Mouse (Mus musculus) liver, embryonic 14.5 days (tissue): Measurements from ENCODE around the gene Acd. TPM values are rescaled to one million over a fixed set of nuclear protein-coding genes. Genes with fewer than 3 reads are reported as not detected.

Experiments used
- ATAC-seq: fragments of 200-750 bp; cut with Nextera tagmentation; 2 replicates; pipeline ENCODE4 v1.8.0; 2017; ENCODE audit warnings: moderate number of reproducible peaks, mild to moderate bottlenecking, moderate library complexity; ENCODE audit not compliant: insufficient read depth
- DNase-seq, 3 experiments: peaks; one replicate each; pipeline ENCODE4 v3.0.0-alpha.2; 2012 to 2013; ENCODE audit warnings: low read depth in 3 of 3, low spot score in 3 of 3
- H3K27ac ChIP-seq: fragments of 300-500 bp; sonication (generic); 2 replicates; pipeline ENCODE4 v1.5.1; 2014; ENCODE audit warnings: moderate library complexity, mild to moderate bottlenecking, control low read depth, inconsistent platforms
- H3K27me3 ChIP-seq: fragments of 300-500 bp; sonication (generic); 2 replicates; pipeline ENCODE4 v1.6.1; 2014; ENCODE audit warnings: mild to moderate bottlenecking, low read length, moderate library complexity; ENCODE audit not compliant: control insufficient read depth, insufficient read depth
- H3K36me3 ChIP-seq: fragments of 300-500 bp; sonication (generic); replicated peaks from 2 replicates; pipeline ENCODE4 v1.6.1; 2014; ENCODE audit warnings: low read depth; ENCODE audit not compliant: control insufficient read depth, insufficient read depth
- H3K4me1 ChIP-seq, 2 experiments: fragments of 200-500 bp in 1 of 2; fragments of 300-500 bp in 1 of 2; sonication (generic) in 1 of 2; replicated peaks; 2 replicates each; pipeline ENCODE4 v1.6.1; 2012 to 2014; ENCODE audit warnings: antibody characterized with exemption in 1 of 2, inconsistent platforms in 1 of 2, low read length in 1 of 2; ENCODE audit not compliant: control insufficient read depth in 2 of 2, insufficient read depth in 2 of 2
- H3K4me2 ChIP-seq: fragments of 300-500 bp; sonication (generic); 2 replicates; pipeline ENCODE4 v1.6.1; 2014; ENCODE audit warnings: low read depth, mild to moderate bottlenecking, control low read depth, moderate library complexity
- H3K4me3 ChIP-seq, 2 experiments: fragments of 200-500 bp in 1 of 2; fragments of 300-500 bp in 1 of 2; sonication (generic) in 1 of 2; 2 replicates each; pipeline ENCODE4 v1.5.1; 2012 to 2014; ENCODE audit warnings: low read depth in 2 of 2, low read length in 2 of 2, mild to moderate bottlenecking in 2 of 2, control low read depth in 1 of 2, inconsistent platforms in 1 of 2, moderate library complexity in 1 of 2; ENCODE audit not compliant: insufficient read depth in 1 of 2
- H3K9ac ChIP-seq: fragments of 300-500 bp; sonication (generic); replicated peaks from 2 replicates; pipeline ENCODE4 v1.6.1; 2014; ENCODE audit warnings: mild to moderate bottlenecking, control low read depth, moderate library complexity
- H3K9me3 ChIP-seq: fragments of 300-500 bp; sonication (generic); 2 replicates; pipeline ENCODE4 v1.6.1; 2016; ENCODE audit warnings: low read length, mixed read lengths; ENCODE audit not compliant: control insufficient read depth
- CTCF ChIP-seq: IDR thresholded peaks from 2 replicates; pipeline ENCODE4 v1.5.1; 2016; ENCODE audit warnings: antibody characterized with exemption, low read depth, control low read depth
- EP300 ChIP-seq: IDR thresholded peaks from 2 replicates; pipeline ENCODE4 v1.6.1; 2016; ENCODE audit warnings: antibody characterized with exemption, low read depth
- WGBS: fragments of 180-500 bp; shearing (Covaris S2); extraction: QIAGEN DNeasy Blood & Tissue Kit; methylation state at CpG from one replicate; pipeline ENCODE4 v1.1.7; 2014; ENCODE audit not compliant: insufficient replicate concordance; 5-methylcytosine and 5-hydroxymethylcytosine counted together
- polyA plus RNA-seq, 2 experiments: library from polyadenylated mRNA; depleted of rRNA in 1 of 2; stranded (reverse) in 1 of 2; unstranded in 1 of 2; fragments of >200 nt; fragmentation: Nextera tagmentation in 1 of 2; extraction: Ambion mirVana in 1 of 2; gene quantifications; 2 replicates each; pipeline versions ENCODE4 v1.2.1 to v1.2.3; 2012 to 2014

Acd gene
- polyA plus RNA-seq, 2 experiments = 8.8 to 20.3 TPM

GRCm38 (mm10) chr8:105661167-105661566, 39.7 kb downstream of the Acd start:
- TF ChIP-seq CTCF (peak; percentile 59; the same call in 1 of the 2 replicates), EP300 (no peak)
- Histone ChIP-seq H3K27me3 (no peaks in the 10 kb centered on the region), H3K4me3 (no peak overlapping the region), H3K4me1 (no peaks in the 10 kb centered on the region), H3K27ac (no peak overlapping the region), H3K9ac (no peak overlapping the region), H3K4me2 (no peak overlapping the region), H3K9me3 (no peaks in the 10 kb centered on the region), H3K36me3 (peaks cover 24% of the 10 kb centered on the region)
- DNase-seq (no peak), ATAC-seq (no peak)
- WGBS = 66% methylated on average over 3 of the region's 3 CpGs

- no peak overlapping the region for H3K9ac ChIP-seq
- no peak for DNase-seq
- no peaks in the 10 kb centered on the region for H3K9me3 ChIP-seq
- TF ChIP-seq CTCF (no peak), EP300 (no peak)
- H3K4me1 ChIP-seq = no peaks in the 10 kb centered on the region
- H3K36me3 ChIP-seq = peaks cover 17% of the 10 kb centered on the region
- H3K27me3 ChIP-seq = no peaks in the 10 kb centered on the region
- no peak overlapping the region for H3K27ac ChIP-seq
- no peak overlapping the region for H3K4me3 ChIP-seq
- no peak for ATAC-seq
- H3K4me2 ChIP-seq = no peak overlapping the region
Observed at GRCm38 (mm10) chr8:105657641-105658040, 43.3 kb downstream of the Acd start.

- WGBS = 96% methylated on average over 1 of the region's 1 CpGs
Observed at GRCm38 (mm10) chr8:105648929-105649328, 52.0 kb downstream of the Acd start.

More at GRCm38 (mm10) chr8:105648929-105649328, 52.0 kb downstream of the Acd start:
- TF ChIP-seq EP300 = no peak
- no peak for TF ChIP-seq CTCF
- DNase-seq (no peak), ATAC-seq (no peak)
- peaks cover 51% of the 10 kb centered on the region for H3K36me3 ChIP-seq
- no peaks in the 10 kb centered on the region for H3K4me1 ChIP-seq
- no peak overlapping the region for H3K27ac ChIP-seq
- H3K9me3 ChIP-seq = no peaks in the 10 kb centered on the region
- H3K4me3 ChIP-seq = no peak overlapping the region
- no peak overlapping the region for H3K4me2 ChIP-seq
- H3K9ac ChIP-seq = no peak overlapping the region
- H3K27me3 ChIP-seq = no peaks in the 10 kb centered on the region

Other genes with a start within 250 kb of the Acd start
- gene Tppp3, start 229.6 kb downstream of the Acd start, polyA plus RNA-seq (2012; rRNA removed) = 0.49 and 0.60 TPM in 2 replicates
- 0.49 and 0.63 TPM in 2 replicates for gene Tppp3, start 229.6 kb downstream of the Acd start, polyA plus RNA-seq (2014; fragmentation: Nextera tagmentation; extraction: Ambion mirVana)
- 2.2 and 2.4 TPM in 2 replicates for gene Zdhhc1, start 204.2 kb downstream of the Acd start, polyA plus RNA-seq (2012; rRNA removed)
- gene Zdhhc1, start 204.2 kb downstream of the Acd start, polyA plus RNA-seq (2014; fragmentation: Nextera tagmentation; extraction: Ambion mirVana) = 0.90 and 1.2 TPM in 2 replicates
- 1.1 TPM in 2 replicates for gene Hsd11b2, start 182.3 kb downstream of the Acd start, polyA plus RNA-seq (2012; rRNA removed)
- 0.42 and 0.99 TPM in 2 replicates for gene Hsd11b2, start 182.3 kb downstream of the Acd start, polyA plus RNA-seq (2014; fragmentation: Nextera tagmentation; extraction: Ambion mirVana)
- gene Atp6v0d1, start 135.1 kb downstream of the Acd start, polyA plus RNA-seq (2012; rRNA removed) = 36.0 and 40.1 TPM in 2 replicates
- 44.3 and 46.3 TPM in 2 replicates for gene Atp6v0d1, start 135.1 kb downstream of the Acd start, polyA plus RNA-seq (2014; fragmentation: Nextera tagmentation; extraction: Ambion mirVana)
- 4.5 and 5.4 TPM in 2 replicates for gene Ripor1, start 95.8 kb downstream of the Acd start, polyA plus RNA-seq (2012; rRNA removed)
- 4.9 and 6.1 TPM in 2 replicates for gene Ripor1, start 95.8 kb downstream of the Acd start, polyA plus RNA-seq (2014; fragmentation: Nextera tagmentation; extraction: Ambion mirVana)
- gene Ctcf, start 64.5 kb downstream of the Acd start, polyA plus RNA-seq (2012; rRNA removed) = 11.6 and 21.1 TPM in 2 replicates
- gene Ctcf, start 64.5 kb downstream of the Acd start, polyA plus RNA-seq (2014; fragmentation: Nextera tagmentation; extraction: Ambion mirVana) = 40.9 and 49.2 TPM in 2 replicates
- gene Agrp, start 63.7 kb downstream of the Acd start, polyA plus RNA-seq (2012; rRNA removed) = not detected in 2 replicates
- gene Agrp, start 63.7 kb downstream of the Acd start, polyA plus RNA-seq (2014; fragmentation: Nextera tagmentation; extraction: Ambion mirVana) = 0.23 and 0.27 TPM in 2 replicates
- gene Carmil2, start 14.8 kb downstream of the Acd start, polyA plus RNA-seq (2012; rRNA removed) = 1.3 and 1.4 TPM in 2 replicates
- gene Carmil2, start 14.8 kb downstream of the Acd start, polyA plus RNA-seq (2014; fragmentation: Nextera tagmentation; extraction: Ambion mirVana) = 0.24 and 0.33 TPM in 2 replicates
- 5.9 and 6.0 TPM in 2 replicates for gene Pard6a, start within 50 bp of the Acd start, polyA plus RNA-seq (2012; rRNA removed)
- 6.4 and 7.9 TPM in 2 replicates for gene Pard6a, start within 50 bp of the Acd start, polyA plus RNA-seq (2014; fragmentation: Nextera tagmentation; extraction: Ambion mirVana)
- not detected in 2 replicates for gene 4933405L10Rik, start 6.6 kb upstream of the Acd start, polyA plus RNA-seq (2012; rRNA removed)
- not detected in 2 replicates for gene 4933405L10Rik, start 6.6 kb upstream of the Acd start, polyA plus RNA-seq (2014; fragmentation: Nextera tagmentation; extraction: Ambion mirVana)
- 7.0 and 7.8 TPM in 2 replicates for gene Enkd1, start 7.1 kb upstream of the Acd start, polyA plus RNA-seq (2012; rRNA removed)
- gene Enkd1, start 7.1 kb upstream of the Acd start, polyA plus RNA-seq (2014; fragmentation: Nextera tagmentation; extraction: Ambion mirVana) = 4.8 and 6.5 TPM in 2 replicates
- 0.84 and 0.93 TPM in 2 replicates for gene Gfod2, start 57.6 kb upstream of the Acd start, polyA plus RNA-seq (2012; rRNA removed)
- 1.1 and 1.8 TPM in 2 replicates for gene Gfod2, start 57.6 kb upstream of the Acd start, polyA plus RNA-seq (2014; fragmentation: Nextera tagmentation; extraction: Ambion mirVana)
- 57.2 and 60.6 TPM in 2 replicates for gene Ranbp10, start 126.2 kb upstream of the Acd start, polyA plus RNA-seq (2012; rRNA removed)
- gene Ranbp10, start 126.2 kb upstream of the Acd start, polyA plus RNA-seq (2014; fragmentation: Nextera tagmentation; extraction: Ambion mirVana) = 37.0 and 42.0 TPM in 2 replicates
- gene Tsnaxip1, start 126.6 kb upstream of the Acd start, polyA plus RNA-seq (2012; rRNA removed) = 0.04 and 0.06 TPM in 2 replicates
- gene Tsnaxip1, start 126.6 kb upstream of the Acd start, polyA plus RNA-seq (2014; fragmentation: Nextera tagmentation; extraction: Ambion mirVana) = 0.06 TPM in 1 of 2 replicates, not detected in the other
- gene Cenpt, start 152.2 kb upstream of the Acd start, polyA plus RNA-seq (2012; rRNA removed) = 24.6 and 25.4 TPM in 2 replicates
- 15.0 and 18.2 TPM in 2 replicates for gene Cenpt, start 152.2 kb upstream of the Acd start, polyA plus RNA-seq (2014; fragmentation: Nextera tagmentation; extraction: Ambion mirVana)
- gene Thap11, start 154.0 kb upstream of the Acd start, polyA plus RNA-seq (2012; rRNA removed) = 26.2 TPM in 2 replicates
- gene Thap11, start 154.0 kb upstream of the Acd start, polyA plus RNA-seq (2014; fragmentation: Nextera tagmentation; extraction: Ambion mirVana) = 25.5 and 29.5 TPM in 2 replicates
- 40.5 and 83.2 TPM in 2 replicates for gene Nutf2, start 159.5 kb upstream of the Acd start, polyA plus RNA-seq (2012; rRNA removed)
- 139 TPM in 2 replicates for gene Nutf2, start 159.5 kb upstream of the Acd start, polyA plus RNA-seq (2014; fragmentation: Nextera tagmentation; extraction: Ambion mirVana)
- 17.5 and 21.6 TPM in 2 replicates for gene Edc4, start 179.8 kb upstream of the Acd start, polyA plus RNA-seq (2012; rRNA removed)
- gene Edc4, start 179.8 kb upstream of the Acd start, polyA plus RNA-seq (2014; fragmentation: Nextera tagmentation; extraction: Ambion mirVana) = 9.9 and 10.7 TPM in 2 replicates
- gene Nrn1l, start 192.5 kb upstream of the Acd start, polyA plus RNA-seq (2012; rRNA removed) = 0.22 and 0.42 TPM in 2 replicates
- gene Nrn1l, start 192.5 kb upstream of the Acd start, polyA plus RNA-seq (2014; fragmentation: Nextera tagmentation; extraction: Ambion mirVana) = not detected in 2 replicates
- gene Pskh1, start 199.3 kb upstream of the Acd start, polyA plus RNA-seq (2012; rRNA removed) = 9.8 and 12.3 TPM in 2 replicates
- gene Pskh1, start 199.3 kb upstream of the Acd start, polyA plus RNA-seq (2014; fragmentation: Nextera tagmentation; extraction: Ambion mirVana) = 6.2 and 8.0 TPM in 2 replicates
- gene Ctrl, start 232.8 kb upstream of the Acd start, polyA plus RNA-seq (2012; rRNA removed) = 1.0 and 1.1 TPM in 2 replicates
- gene Ctrl, start 232.8 kb upstream of the Acd start, polyA plus RNA-seq (2014; fragmentation: Nextera tagmentation; extraction: Ambion mirVana) = 0.27 and 0.39 TPM in 2 replicates
- gene Psmb10, start 237.3 kb upstream of the Acd start, polyA plus RNA-seq (2012; rRNA removed) = 49.8 and 51.8 TPM in 2 replicates
- gene Psmb10, start 237.3 kb upstream of the Acd start, polyA plus RNA-seq (2014; fragmentation: Nextera tagmentation; extraction: Ambion mirVana) = 61.5 and 68.5 TPM in 2 replicates
- gene Lcat, start 242.3 kb upstream of the Acd start, polyA plus RNA-seq (2012; rRNA removed) = 40.2 and 41.2 TPM in 2 replicates
- gene Lcat, start 242.3 kb upstream of the Acd start, polyA plus RNA-seq (2014; fragmentation: Nextera tagmentation; extraction: Ambion mirVana) = 47.0 and 50.7 TPM in 2 replicates